Mouse (Mus musculus) spleen, adult 2 months (tissue): ENCODE data around the gene Gm20716. TPM values are rescaled to one million over a fixed set of nuclear protein-coding genes. Genes with fewer than 3 reads are reported as not detected.

Source experiments
- DNase-seq, 2 experiments: peaks; one replicate each; pipeline versions ENCODE4 v3.0.0 to v3.0.0-alpha.2; 2012 to 2021; ENCODE audit warnings: low spot score in 2 of 2, low read depth in 1 of 2
- H3K27ac ChIP-seq: fragments of 200-500 bp; 2 replicates; pipeline ENCODE4 v1.5.1; 2012; ENCODE audit warnings: low read length, inconsistent platforms; ENCODE audit not compliant: insufficient read depth
- H3K27me3 ChIP-seq: fragments of 200-500 bp; 2 replicates; pipeline ENCODE4 v1.6.1; 2012; ENCODE audit warnings: mild to moderate bottlenecking, moderate library complexity, low read length, inconsistent platforms; ENCODE audit not compliant: control insufficient read depth, insufficient read depth
- H3K36me3 ChIP-seq: fragments of 200-500 bp; 2 replicates; pipeline ENCODE4 v1.6.1; 2012; ENCODE audit warnings: mild to moderate bottlenecking, low read length, inconsistent platforms; ENCODE audit not compliant: control insufficient read depth, insufficient read depth
- H3K4me1 ChIP-seq: fragments of 200-500 bp; 2 replicates; pipeline ENCODE4 v1.6.1; 2011; ENCODE audit warnings: inconsistent platforms; ENCODE audit not compliant: control insufficient read depth, insufficient read depth, insufficient read length
- H3K4me3 ChIP-seq: fragments of 200-500 bp; 2 replicates; pipeline ENCODE4 v1.5.1; 2011; ENCODE audit warnings: mild to moderate bottlenecking, inconsistent platforms; ENCODE audit not compliant: insufficient read depth, insufficient read length; ENCODE audit errors: extremely low read depth
- CTCF ChIP-seq: fragments of 200-500 bp; IDR thresholded peaks from 2 replicates; pipeline ENCODE4 v1.5.1; 2011; ENCODE audit warnings: mild to moderate bottlenecking, inconsistent platforms; ENCODE audit not compliant: insufficient read depth, insufficient read length, insufficient replicate concordance; ENCODE audit errors: extremely low read depth
- POLR2A ChIP-seq: fragments of 200-500 bp; IDR thresholded peaks from 2 replicates; pipeline ENCODE4 v1.6.1; 2011; ENCODE audit warnings: low read depth, low read length, inconsistent platforms
- WGBS: fragments of 180-500 bp; shearing (Covaris S2); methylation state at CpG from one replicate; pipeline ENCODE4 v1.1.7; 2018; 5-methylcytosine and 5-hydroxymethylcytosine counted together
- polyA plus RNA-seq: library from polyadenylated mRNA; depleted of rRNA; stranded (reverse); fragments of >200 nt; gene quantifications from 2 replicates; pipeline ENCODE4 v1.2.3, GENCODE M21; 2012

Gene Gm20716
- polyA plus RNA-seq, 1 experiment, result 1.1 TPM

GRCm38 (mm10) chr2:168156361-168156760 lies 73.8 kb downstream of the Gm20716 start:
- no peak overlapping the region for H3K4me3 ChIP-seq
- no peak overlapping the region for H3K27ac ChIP-seq
- no peaks in the 10 kb centered on the region for H3K27me3 ChIP-seq
- H3K4me1 ChIP-seq, result peaks cover 12% of the 10 kb centered on the region
- TF ChIP-seq POLR2A, result no peak
- no peak for TF ChIP-seq CTCF
- no peak for DNase-seq
- WGBS, result 93% methylated on average over 14 of the region's 14 CpGs
- H3K36me3 ChIP-seq, result no peaks in the 10 kb centered on the region

DNA sequence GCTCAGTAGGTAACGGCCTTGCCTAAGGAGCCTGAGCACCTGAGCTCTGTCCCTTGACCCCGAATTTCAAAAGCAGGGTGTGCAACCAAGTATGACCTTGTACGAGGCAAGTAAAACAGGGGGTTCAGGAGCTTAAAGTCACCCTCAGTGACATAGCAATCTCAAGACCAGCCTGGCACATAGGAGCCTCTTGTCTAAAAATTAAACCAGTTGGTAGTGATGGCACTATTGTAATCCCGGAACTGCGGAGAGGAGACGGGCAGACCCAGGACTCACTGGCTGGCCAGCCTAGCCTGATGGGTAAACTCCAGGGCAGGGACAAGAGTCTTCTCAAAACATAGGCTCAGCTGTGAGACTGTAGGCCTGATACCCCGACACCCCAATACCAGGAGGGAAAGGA lies 74.5 kb downstream of the Gm20716 start:
- Histone ChIP-seq H3K4me1 (peaks cover 12% of the 10 kb centered on the region), H3K27me3 (no peaks in the 10 kb centered on the region), H3K36me3 (no peaks in the 10 kb centered on the region), H3K27ac (no peak overlapping the region), H3K4me3 (no peak overlapping the region)
- DNase-seq, result no peak
- 92% methylated on average over 7 of the region's 7 CpGs for WGBS
- TF ChIP-seq POLR2A (no peak), CTCF (no peak)

- Histone ChIP-seq H3K27me3 (no peaks in the 10 kb centered on the region), H3K27ac (no peak overlapping the region), H3K36me3 (no peaks in the 10 kb centered on the region), H3K4me3 (no peak overlapping the region), H3K4me1 (peaks cover 12% of the 10 kb centered on the region)
- TF ChIP-seq POLR2A, result no peak
- 0 out of 2 replicates have a peak, but pooled peaks have one; percentile 25 for TF ChIP-seq CTCF
- peak; percentile 54 to 59 for DNase-seq
- WGBS, result 25% methylated on average over 14 of the region's 14 CpGs
These were observed 75.9 kb downstream of the Gm20716 start for GRCm38 (mm10) chr2:168154090-168154881.

- H3K27ac ChIP-seq, result no peak overlapping the region
- DNase-seq, result no peak
- 61% methylated on average over 8 of the region's 8 CpGs for WGBS
- TF ChIP-seq POLR2A (no peak), CTCF (no peak)
- no peak overlapping the region for H3K4me3 ChIP-seq
- 0 out of 2 replicates have a peak, but pooled peaks cover under 1% of the 10 kb centered on the region for H3K4me1 ChIP-seq
- no peaks in the 10 kb centered on the region for H3K27me3 ChIP-seq
- no peaks in the 10 kb centered on the region for H3K36me3 ChIP-seq
These were observed 80.9 kb downstream of the Gm20716 start for GRCm38 (mm10) chr2:168149241-168149640.

- no peak for DNase-seq
- 79% methylated on average over 22 of the region's 22 CpGs for WGBS
- TF ChIP-seq POLR2A (no peak), CTCF (no peak)
- Histone ChIP-seq H3K4me3 (no peak overlapping the region), H3K4me1 (no peaks in the 10 kb centered on the region), H3K36me3 (no peaks in the 10 kb centered on the region), H3K27me3 (no peaks in the 10 kb centered on the region), H3K27ac (no peak overlapping the region)
These were observed 82.3 kb downstream of the Gm20716 start for GRCm38 (mm10) chr2:168147722-168148432.

DNA sequence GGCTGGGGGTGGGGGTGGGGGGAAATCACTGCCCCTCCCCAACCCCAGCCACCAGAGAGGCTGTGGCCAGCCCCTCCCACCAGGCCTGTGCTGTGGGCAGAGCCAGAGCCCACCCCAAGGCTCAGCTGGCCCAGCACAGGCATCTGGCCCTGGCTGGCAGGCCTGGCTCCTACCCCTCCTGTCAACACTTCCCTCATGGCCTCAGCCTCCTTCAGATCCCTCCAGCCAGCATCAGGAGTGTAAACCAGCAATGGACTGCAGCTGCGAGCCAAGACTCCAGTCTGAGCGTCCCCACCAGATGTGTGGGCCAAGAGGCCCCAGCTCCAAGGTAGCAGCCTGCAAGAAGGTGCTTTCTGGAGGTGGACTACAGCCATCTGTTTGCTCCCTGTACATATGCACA lies 84.7 kb downstream of the Gm20716 start:
- Histone ChIP-seq H3K27me3 (no peaks in the 10 kb centered on the region), H3K4me1 (no peaks in the 10 kb centered on the region), H3K4me3 (no peak overlapping the region), H3K27ac (no peak overlapping the region), H3K36me3 (no peaks in the 10 kb centered on the region)
- no peak for DNase-seq
- 94% methylated on average over 2 of the region's 2 CpGs for WGBS
- TF ChIP-seq POLR2A (no peak), CTCF (no peak)
